Mouse (Mus musculus): ENCODE measurements around the gene Cpsf7.

Cpsf7 gene

DNA sequence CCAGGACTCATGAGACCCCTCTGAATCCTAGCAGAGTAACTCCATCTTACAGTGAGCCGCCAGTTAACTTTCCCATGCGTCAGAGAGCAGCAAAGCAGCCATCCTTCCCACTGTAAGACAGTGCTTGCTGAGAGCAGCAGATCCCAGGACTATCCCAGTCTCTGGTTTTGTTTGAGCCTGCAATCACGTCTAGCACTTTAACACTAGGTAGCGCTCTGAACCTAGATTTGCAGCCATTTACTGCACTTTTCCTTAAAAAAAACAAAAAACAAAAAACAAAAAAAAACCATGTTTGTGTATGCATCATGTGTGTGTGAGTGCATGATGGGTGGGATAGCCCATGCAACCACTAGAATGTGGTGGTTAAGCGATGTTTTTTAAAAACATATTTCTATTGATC is 35.0 kb downstream of the Cpsf7 start:
- peak; percentile 33 for DNase-seq (ENCODE audit: low spot score)

DNA sequence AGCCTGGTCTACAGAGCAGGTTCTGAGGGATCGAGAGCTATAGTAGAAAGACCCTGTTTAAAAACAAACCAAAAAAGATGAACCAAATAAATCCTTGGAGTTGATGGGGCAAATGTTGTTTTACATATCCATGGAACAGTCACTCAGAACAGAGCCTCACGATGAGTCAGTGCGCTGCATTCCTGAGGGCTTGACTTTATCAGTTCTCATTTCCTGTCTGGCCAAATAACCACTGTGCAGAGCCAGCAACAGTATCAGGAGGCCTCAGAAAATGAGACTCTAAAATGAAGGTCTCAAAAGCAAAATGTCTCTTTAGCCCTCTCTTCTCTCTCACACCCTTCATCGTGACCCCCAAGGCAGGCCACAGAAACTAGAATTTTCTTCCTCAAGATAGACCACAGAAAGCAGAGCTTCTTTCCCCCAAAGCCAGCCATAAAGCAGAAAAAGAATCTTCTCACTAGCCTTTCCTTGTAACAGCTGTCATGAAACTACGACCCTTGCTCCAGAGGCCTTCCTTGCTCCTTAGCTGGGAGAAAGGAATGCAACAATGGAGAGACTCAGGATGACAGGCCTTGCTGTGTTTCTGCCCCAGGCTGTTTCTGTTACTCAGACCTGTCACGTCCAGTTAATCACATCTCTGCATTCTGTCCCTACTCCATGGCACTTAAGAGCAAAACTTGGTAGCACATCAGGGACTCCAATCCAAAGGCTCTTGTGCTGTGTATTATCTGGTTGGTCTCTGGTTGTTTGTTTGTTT is 36.7 kb downstream of the Cpsf7 start:
- DNase-seq (ENCODE audit: low spot score), result peak; percentile 47

DNA sequence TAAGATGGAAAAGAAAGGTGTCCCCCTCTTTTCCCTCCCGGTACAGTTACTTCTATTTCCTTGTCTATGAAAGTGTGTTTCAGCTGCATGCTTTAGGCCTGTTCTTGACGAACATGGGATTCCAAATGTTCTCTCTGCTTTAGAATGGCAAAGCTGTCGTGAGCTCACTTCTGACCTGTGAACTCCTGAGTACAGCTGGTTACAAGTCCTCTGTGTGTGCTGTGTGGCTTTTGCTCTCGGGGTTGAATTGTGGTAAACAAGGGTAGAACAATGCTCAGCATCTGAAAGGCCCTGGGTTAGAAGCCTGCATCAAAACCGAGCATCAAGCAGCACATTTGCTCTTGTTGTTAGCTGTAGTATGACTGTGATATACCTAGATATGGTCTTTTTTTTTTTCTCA is 37.3 kb downstream of the Cpsf7 start:
- no peak for DNase-seq (ENCODE audit: low spot score)

DNA sequence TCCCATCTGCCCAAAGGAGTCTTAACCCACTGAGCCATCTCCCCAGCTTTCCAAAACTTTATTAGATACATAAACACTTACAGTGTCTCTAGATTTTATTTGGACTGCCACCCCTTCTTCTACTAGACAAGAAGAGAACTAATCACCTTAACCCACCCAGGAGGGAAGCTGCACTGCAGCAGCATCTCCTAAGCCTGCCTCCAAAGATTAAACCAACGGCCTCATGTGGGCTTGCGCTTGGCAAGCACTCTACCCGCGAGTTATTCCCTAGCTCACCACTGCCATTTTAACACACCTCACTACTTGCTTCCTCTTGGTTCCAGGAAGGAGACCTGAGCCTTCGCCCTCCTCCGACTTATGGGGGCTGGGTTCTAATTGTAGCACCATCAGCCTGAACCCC is 39.2 kb downstream of the Cpsf7 start:
- no peak for DNase-seq (ENCODE audit: low spot score)

DNA sequence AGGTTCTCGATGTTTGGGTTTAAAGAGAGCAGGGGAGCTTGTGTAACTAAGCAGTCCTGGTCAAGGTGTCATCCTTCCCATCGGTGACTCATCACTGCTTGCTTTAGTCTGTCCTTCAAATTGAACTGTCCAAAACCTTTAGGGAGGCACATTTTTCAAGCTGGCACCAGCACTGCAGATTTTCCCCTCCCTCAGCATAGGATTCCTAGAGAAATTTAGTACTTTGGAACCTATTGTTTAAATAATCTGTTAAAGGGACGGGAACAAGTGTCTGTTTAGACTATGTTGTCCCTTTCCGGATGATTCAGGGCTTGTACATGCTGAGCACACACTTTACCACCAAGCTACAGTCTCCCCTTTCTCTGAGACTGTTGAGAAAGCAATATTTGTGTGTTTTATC is 40.2 kb downstream of the Cpsf7 start:
- DNase-seq (ENCODE audit: low spot score), result no peak

DNA sequence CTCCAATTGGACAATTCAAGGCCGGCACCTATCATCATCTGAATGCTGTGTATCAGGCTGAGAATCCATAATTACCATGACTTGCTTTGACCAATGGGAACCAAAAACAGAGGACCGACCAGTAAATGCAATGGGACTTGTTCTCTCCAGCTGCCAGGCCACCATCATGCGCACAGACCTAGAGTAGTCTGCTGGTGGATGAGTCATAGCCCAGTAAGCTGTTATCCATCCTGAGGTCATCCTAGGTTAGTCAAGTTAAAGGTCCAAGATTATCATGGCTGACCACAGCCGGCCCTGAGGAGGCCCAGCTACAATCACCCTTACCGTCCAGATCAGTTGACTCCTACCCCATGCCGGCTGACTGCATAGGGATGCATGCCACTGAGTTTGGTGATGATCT is 44.6 kb downstream of the Cpsf7 start:
- no peak for DNase-seq (ENCODE audit: low spot score)

DNA sequence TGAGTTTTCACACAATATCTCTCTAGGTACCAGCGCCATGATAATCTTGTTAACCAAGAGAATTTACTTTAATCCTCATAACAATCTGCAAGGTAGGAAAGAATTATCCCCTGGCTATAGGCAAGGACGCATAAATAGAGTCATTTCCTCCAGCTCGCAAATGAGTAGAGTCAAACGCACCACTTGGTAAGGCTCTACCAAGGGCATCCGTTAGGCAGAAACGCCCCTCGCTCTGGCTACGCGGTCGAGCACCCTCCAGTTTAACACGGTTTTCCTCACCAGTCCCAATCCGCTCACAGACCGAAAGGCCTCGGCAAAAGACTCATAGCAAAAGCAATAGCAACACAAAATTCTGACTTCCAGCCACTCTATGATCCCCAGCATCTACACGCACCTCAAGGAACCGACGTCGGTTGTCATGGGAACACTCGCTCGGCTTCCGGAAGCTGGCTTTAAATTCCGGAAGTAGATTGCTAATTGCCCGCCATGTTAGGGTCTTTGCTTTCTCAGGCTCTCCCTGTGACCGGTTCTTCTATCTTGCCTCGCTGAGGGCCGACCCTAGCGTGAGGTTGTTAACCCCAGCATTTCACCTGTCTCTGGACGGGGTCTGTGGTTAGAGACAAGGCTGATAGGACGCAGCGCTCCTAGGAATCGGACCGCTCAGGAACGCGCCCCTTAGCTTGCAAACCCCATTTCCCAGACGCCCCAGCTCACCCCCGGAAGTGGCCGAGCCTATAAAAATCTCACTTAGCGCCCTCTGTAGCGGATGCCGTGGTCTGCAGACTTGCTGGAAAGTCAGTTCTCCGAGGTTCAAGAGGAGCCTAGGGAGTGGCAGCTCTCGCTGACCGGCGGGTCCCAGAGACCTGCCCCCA is 51.9 kb downstream of the Cpsf7 start, which contains the start of the genes Cyb561a3 and Tmem138:
Gene Cyb561a3, plus strand, starts transcription at position 483 of the 872 bp plus-strand sequence.
Gene Tmem138, minus strand, starts transcription at position 673 of the 872 bp plus-strand sequence.
- peak; percentile 95 for DNase-seq (ENCODE audit: low spot score)

DNA sequence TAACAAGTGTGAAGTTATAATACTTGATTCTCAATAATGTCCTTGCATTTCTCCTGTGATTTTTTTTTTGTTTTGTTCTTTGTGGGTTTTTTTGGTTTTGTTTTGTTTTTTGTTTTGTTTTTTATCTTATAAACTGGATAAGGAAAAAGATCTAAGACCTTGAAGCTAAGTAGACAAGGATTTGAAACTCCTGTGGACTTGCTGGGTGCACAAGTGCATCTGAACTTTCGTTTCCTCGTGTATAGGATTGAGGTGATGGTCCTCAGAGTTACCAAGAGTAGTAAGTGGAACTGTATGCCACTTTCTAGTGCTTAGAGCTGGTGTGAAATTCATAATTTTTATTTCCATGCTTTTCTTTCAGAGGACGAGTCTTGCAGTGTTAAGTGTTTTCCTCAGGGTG is 55.0 kb downstream of the Cpsf7 start:
- DNase-seq (ENCODE audit: low spot score), result no peak

DNA sequence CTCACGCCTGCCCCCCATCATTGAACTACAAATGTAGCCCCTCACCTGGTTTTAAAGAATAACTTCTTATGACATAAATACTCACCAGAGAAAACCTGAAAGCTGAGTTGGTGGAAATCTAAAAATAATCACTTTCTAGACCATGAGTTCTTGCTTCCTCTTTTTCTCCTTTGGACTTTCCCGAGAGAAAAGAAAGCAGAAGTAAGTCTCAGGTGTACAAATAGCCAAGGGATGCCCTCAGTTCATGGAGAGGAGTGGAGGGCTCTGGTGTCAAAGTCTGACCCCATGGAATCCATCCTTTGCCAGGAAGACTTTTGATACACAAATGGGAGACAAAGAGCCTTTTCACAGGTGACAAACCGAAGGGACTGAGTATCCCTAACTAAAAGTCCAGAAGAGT is 55.7 kb downstream of the Cpsf7 start:
- no peak for DNase-seq (ENCODE audit: low spot score)

DNA sequence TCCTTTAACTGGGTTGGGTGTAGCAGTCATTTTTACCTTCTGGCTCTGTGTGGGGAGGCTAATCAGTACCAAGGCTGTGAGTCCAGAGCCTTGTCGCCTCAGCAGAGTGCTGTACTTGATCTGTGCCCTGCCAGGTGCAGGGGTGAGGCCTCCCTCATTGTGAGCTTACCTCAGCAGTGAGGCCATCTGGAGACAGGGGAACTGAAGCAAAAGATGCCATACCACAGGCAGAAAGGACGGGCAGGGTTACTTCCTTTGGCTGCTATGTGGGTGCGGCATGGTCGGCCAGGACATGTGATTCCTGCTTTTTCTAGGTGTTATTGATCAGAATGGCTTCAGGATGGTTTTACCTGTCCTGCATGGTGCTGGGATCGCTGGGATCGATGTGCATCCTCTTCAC is 56.9 kb downstream of the Cpsf7 start:
- DNase-seq (ENCODE audit: low spot score), result no peak

DNA sequence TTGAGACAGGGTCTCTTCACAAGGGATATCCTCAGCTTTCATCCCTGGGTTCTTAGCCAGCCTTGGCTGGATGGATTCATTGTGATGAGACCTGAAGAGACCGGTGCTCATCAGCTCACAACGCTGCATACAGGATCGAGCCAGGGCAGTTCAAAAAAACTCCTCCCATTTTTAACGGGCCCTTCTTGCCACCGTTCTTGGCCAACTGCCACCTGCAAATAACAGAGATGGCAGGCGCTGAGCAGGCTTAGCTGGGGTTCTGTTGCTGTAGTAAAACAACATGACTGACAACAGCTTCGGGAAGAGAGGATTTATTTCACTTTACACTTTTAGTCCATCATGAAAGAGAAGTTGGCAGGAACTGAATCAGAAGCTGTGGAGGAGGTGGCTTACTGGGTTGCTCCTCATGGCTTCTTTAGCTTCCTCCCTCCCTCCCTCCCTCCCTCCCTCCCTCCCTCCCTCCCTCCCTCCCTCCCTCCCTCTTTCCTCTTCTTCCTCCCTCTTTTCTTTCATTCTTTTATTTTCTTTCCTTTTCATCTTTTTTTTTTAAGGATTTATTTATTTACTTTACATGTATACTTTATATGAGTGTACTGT is 58.6 kb downstream of the Cpsf7 start:
- DNase-seq (ENCODE audit: low spot score), result no peak

DNA sequence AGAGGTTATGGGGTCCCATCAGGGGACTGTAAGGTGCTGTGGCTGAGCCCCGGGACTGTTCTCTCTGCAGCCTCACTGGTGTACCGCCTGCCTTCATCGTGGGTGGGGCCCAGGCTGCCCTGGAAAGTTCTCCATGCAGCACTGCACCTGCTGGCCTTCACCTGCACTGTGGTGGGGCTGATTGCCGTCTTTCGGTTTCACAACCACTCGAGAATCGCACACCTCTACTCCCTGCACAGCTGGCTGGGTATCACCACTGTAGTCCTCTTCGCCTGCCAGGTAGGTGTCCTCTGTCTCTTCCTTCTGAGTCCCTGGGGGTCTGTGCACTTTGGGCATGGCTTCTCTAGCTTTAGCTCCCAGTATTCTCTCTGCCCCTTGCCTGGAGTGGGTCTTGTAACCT is 60.0 kb downstream of the Cpsf7 start:
- DNase-seq (ENCODE audit: low spot score), result no peak

DNA sequence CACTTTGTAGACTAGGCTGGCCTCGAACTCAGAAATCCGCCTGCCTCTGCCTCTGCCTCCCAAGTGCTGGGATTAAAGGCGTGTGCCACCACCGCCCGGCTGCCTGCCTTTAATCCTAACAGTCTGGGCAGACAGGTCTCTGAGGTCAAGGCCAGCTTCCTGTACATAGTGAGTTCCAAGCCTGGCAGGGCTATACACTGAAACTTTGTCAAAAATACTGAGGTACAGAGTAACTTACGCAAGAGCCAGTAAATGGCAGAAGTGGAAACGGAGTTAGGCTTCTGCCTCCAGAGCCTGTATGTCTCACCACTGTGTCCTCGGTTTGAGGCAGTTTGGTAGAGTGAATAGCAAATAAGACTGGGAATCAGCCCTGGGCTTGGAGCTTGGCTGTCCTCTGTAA is 62.2 kb downstream of the Cpsf7 start:
- no peak for DNase-seq (ENCODE audit: low spot score)

DNA sequence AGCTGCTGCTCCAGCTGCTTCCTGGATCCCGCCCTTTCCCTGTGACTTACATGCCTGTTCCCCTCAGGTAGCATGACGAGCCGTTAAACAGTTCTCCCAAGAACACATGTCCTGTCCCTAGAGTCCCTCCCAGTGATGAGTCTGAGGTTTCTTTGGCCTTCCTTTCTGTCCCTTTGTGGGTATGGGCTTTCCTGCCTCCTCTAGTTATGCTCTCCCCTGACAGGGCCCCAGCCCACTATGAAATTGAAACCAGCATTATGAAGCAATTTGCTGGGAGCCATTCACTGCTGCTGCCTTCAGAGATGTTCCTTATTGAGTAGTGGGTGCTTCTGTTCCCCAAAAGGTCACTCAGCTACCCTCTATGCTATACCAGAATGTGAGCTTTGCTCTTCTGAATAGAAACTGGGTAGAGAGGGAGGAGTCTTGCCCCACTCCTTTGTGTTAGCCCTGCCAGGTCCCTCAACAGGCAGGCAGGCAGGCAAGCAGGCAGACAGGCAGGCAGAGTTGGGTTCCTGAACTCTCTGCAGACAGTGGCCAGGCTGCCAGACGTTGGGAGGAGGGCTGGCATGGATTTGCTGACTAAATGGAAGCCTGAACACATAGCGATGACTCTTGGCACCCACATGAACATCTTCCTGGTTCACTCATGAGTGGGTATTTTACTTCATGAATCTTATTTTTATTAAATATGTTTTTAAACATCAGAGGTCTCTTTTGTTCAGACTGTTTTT is 64.2 kb downstream of the Cpsf7 start:
- no peak for DNase-seq (ENCODE audit: low spot score)

DNA sequence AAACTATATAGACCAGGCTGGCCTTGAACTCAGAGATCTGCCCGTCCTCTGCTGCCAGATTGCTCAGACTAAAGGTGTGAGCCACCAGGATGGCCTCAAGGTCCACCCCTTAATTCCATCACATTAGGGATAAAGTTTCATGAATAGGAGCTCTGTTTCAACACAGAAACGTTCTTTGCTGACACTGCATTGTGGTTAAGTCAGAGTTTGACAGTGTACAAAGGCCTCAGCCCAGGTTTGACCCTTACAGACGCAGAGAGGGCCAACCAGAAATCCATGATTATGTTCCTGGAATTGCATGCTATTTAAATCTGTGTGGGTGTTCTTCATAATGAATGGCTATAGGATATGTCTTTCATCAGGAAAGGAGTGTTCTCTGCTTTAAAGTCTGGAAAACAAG is 65.2 kb downstream of the Cpsf7 start:
- DNase-seq (ENCODE audit: low spot score), result no peak

DNA sequence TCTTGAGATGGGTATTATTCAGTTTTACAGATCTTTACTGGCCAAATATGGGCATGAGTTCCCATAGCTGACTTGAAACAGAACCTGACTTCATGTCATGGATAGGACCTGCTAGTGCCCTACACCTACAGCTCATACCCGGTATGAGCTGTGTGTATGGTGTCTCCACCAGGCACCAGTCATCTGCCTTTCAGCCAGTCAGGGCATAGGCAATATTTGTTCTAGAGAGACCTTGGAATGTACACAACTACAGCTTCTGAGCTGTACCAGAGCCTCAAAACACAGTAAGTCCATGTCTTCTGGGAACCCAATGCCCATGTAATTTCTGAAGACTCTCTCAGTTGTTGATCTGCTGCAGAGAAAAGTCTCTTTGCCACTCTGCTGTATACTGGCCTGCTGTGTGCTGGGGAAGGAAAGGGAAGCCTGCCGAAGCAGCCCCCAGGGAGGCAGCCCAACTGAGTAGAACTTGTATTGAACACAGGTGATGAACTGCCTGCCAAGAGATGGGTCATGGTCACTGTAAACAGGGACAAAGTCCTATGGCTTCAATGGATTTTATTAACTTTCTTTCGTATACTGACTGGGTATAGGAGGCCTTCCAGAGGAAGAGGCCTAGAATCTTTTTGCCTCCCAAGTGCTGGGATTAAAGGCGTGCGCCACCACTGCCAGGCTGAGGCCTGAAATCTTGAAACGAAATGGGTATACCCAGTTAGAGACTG is 66.8 kb downstream of the Cpsf7 start:
- no peak for DNase-seq (ENCODE audit: low spot score)
